Mouse (Mus musculus) left cerebral cortex, postnatal 36 days (tissue): ENCODE results near the gene Copb1. TPM values are rescaled to one million over a fixed set of nuclear protein-coding genes. Genes with fewer than 3 reads are reported as not detected.
A peak's percentile ranks its signal among the peaks of the same experiment; 100 is the strongest.

Source experiments
- DNase-seq, 2 experiments: peaks; one replicate each; pipeline ENCODE4 v3.0.0; 2021 to 2022; ENCODE audit warnings: low spot score in 2 of 2, mixed read lengths in 1 of 2
- intact Hi-C: fragments of 180-260 bp; cut with DNase I; formaldehyde crosslinking; loops from one replicate; pipeline ENCODE4 v1.15.1; 2025
- total RNA-seq, 2 experiments: library from RNA; stranded (reverse); gene quantifications; 2 replicates each; pipeline ENCODE4 v1.2.3; 2021

The Copb1 gene
- 10 to 100 TPM; 52.5 to 62.7 TPM for total RNA-seq

DNA sequence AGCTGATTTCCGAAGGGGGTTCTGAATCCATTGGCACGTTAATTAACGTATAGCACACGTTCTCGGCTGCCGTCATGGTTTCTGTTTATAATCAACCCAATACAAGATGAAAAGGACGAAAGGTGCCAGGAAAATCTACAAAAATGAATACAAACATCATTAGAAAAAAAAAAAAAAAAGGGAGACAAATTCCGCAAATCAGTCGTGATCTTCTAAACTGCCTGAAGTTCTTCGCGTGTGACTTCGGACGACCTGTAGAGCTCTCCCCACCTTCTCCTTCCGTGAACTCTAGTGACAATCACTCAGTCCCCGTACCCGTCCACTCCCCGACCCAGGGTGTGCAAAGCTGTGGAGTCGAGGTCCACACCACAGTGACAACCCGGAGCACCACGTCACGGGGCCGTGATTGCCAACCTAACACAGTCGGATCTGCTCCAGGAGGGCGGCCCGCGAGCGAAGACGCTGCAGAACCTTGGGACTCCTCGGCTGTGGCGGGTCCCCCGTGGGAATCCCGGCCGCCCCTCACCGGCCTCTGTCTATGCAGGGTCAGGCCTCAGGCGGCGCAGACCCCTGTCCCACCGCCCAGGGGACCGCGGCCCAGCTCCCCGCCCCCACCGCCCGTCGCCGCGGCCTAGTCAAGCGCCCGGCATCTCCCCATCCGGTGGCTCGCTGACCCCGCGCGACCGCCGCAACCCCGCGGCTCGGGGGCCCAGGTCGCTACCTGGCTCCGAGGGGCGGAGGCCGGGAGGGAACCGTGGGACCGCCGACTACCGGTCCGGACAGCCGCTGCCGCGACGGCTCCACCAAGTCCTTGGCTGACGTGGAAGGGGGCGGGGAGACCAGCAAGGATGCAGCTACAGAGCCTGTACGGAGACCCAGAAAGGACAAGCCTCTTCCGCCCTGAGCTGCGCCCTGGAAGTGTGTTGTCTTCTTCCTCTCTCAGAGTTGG, at the start of gene Copb1:
Copb1 (minus strand) TSS at position 827 of the 949 bp plus-strand sequence.
- intact Hi-C loops, result no loop called here
- peak; percentile 93 for DNase-seq

- no peak for DNase-seq
- intact Hi-C loops, result no loop called here
Measured at GRCm38 (mm10) chr7:114301293-114301782, 46.8 kb upstream of the Copb1 start.

- intact Hi-C loops, result no loop called here
Measured at GRCm38 (mm10) chr7:114300782-114301181, 46.3 kb upstream of the Copb1 start.

DNA sequence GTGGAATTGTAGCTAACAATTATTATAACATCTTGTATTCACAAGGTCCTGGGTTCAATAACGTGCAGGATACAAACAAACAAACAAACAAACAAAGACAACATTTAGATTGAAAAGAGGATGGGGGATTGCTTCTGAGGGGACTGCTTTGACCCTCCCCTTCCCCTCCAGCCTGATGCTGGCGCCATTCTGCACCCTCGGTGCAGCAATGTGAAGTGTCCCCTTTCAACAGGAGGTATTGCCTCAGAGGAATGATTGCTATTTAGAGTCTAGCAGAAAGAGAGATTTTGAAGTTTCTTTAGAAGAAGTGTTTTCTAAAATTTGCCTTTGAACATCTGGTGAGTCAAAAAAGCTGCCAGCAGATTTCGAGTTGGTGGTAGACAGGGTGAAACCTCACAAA, 44.7 kb upstream of the Copb1 start:
- intact Hi-C loops, result no loop called here
- no peak for DNase-seq

More at GRCm38 (mm10) chr7:114300782-114301181, 46.3 kb upstream of the Copb1 start:
- DNase-seq, result no peak

DNA sequence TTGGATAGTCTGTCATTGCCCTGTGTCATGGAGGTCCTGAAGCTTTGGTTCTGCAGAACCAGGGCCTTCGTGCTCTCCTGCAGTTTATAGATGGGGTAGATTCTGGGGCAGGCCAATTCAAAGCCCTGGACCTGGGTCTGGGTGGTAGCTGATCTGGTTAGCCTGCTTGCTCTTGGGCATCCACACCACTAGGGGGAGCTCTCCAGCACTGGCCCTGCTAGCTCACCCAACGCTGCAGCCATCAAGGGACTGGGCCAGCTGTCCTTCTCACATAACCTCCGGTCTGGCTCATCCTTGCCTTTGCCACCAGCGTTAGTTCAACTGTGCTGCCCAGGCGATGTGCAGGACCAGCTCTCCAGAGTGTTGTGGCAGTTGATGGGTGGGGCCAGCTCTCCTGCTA, 40.2 kb upstream of the Copb1 start:
- DNase-seq, result no peak
- intact Hi-C loops, result no loop called here

- no peak for DNase-seq
- intact Hi-C loops, result no loop called here
Measured at GRCm38 (mm10) chr7:114293903-114294302, 39.4 kb upstream of the Copb1 start.

GRCm38 (mm10) chr7:114292501-114292971, 38.0 kb upstream of the Copb1 start:
- intact Hi-C loops, result no loop called here
- DNase-seq, result peak; percentile 38 to 50

GRCm38 (mm10) chr7:114291461-114292335, 37.2 kb upstream of the Copb1 start:
- intact Hi-C loops, result loop anchor here (2.0 kb wide), 1 partner anchor 127 kb away; no protein-coding TSS in a partner anchor
- DNase-seq, result no peak

- intact Hi-C loops, result loop anchor here (2.0 kb wide), 1 partner anchor 129 kb away; no protein-coding TSS in a partner anchor
- no peak for DNase-seq
Measured at GRCm38 (mm10) chr7:114290078-114290506, 35.6 kb upstream of the Copb1 start.

DNA sequence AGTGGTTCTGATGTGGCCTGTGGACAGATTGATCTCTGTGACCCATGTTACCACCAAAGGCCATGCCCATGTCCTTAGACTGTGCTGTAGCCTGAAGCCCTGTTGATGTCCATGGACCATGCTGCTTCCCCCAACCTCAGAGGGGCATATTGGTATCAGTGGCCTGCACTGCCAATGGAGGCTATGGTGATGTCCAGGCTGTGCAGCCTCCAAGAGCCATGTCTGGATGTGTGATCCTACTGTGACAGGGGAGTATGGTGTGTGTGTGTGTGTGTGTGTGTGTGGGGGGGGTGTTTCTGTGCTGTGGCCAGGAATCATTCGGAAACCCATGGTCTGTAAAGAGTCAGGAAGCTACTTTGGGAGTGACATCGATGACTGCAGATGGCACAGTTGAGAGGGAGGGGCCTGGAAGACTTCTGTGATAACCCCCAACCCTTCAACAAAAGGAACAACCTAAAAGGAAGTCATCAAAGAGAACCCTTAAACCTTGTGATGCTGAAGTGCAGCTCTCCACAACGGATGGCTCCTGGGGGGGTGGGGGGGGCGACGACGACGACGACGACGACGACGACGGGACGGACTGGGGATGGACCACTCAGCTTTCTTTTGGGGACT, 29.9 kb upstream of the Copb1 start:
- intact Hi-C loops, result loop anchor here (10.0 kb wide), 1 partner anchor 210 kb away; no protein-coding TSS in a partner anchor
- DNase-seq, result no peak

DNA sequence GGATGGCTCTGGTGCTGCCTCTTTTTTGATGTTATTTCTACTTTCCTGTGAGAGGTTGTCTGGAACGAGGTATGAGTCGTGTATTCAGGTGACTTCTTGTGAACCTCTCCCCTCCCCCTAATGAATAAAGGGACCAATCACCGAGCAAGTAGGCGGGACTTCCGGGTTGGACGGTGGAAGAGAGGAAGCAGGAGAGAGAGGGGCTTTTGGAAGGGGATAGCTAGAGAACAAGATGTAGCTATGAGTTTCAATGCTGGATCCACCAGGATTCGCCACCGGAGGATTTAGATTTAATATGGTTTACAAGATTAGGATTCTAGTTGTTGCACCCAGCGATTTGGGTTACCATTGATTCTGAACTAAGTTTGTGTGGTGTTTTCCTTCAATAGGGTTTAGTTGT, 28.5 kb upstream of the Copb1 start:
- intact Hi-C loops, result loop anchor here (10.0 kb wide), 1 partner anchor 212 kb away; no protein-coding TSS in a partner anchor
- DNase-seq, result no peak

DNA sequence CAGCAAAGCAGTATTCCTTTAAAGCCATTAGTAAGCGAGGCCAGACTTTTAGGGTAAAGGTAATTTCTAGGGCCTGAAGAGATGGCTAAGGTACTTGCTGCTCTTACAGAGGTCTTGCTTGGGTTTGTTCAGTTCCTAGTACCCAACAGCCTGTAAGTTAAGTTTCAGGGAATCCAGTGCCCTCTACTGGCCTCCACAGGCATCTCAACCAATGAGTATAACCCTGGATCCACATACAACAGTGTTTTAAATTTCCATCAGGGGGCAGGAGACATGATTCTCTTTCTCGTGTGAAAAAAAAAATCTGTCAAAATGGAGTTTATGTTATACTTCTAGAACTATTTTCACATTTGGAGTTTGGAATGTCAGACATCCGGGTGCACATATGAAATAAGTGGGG, 27.2 kb upstream of the Copb1 start:
- intact Hi-C loops, result loop anchor here (10.0 kb wide), 1 partner anchor 213 kb away; no protein-coding TSS in a partner anchor
- no peak for DNase-seq

- intact Hi-C loops, result loop anchor here (10.0 kb wide), 1 partner anchor 539 kb away; no protein-coding TSS in a partner anchor
- DNase-seq, result peak; percentile 96 to 97
Measured at GRCm38 (mm10) chr7:114276005-114276752, 21.7 kb upstream of the Copb1 start, which contains the start of gene Psma1. Gene Psma1, minus strand, starts transcription at chr7:114276118.

GRCm38 (mm10) chr7:114275372-114276004, 21.0 kb upstream of the Copb1 start:
- no peak for DNase-seq
- intact Hi-C loops, result loop anchor here (10.0 kb wide), 1 partner anchor 539 kb away; no protein-coding TSS in a partner anchor

DNA sequence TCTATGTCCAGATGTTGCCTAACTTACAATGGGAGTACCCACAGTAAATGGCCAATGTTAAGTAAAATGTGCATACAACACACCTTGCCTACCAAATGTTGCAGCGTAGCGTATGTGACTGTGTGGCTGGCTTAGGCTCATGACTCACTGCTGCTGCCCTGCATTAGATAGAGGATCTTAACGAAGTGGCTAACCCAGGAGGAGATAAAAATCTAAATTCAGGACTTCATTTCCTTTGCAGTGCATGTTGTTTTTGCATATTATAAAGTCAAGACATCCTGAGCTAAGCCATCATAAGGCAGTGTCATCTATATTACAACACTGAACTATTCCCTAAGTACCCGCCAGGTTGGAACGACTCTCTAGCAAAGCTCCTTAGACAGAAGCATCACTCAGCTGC, 13.9 kb upstream of the Copb1 start:
- intact Hi-C loops, result no loop called here
- no peak for DNase-seq

- DNase-seq, result no peak
- intact Hi-C loops, result no loop called here
Measured at GRCm38 (mm10) chr7:114251684-114252083, 2.8 kb downstream of the Copb1 start.

- no peak for DNase-seq
- intact Hi-C loops, result no loop called here
Measured at GRCm38 (mm10) chr7:114233980-114234379, 20.5 kb downstream of the Copb1 start.

- intact Hi-C loops, result no loop called here
- DNase-seq, result no peak
Measured at GRCm38 (mm10) chr7:114232982-114233381, 21.5 kb downstream of the Copb1 start.
